Mouse (Mus musculus) heart, embryonic 13.5 days (tissue): ENCODE measurements at regions not wholly inside any gene's neighbourhood (a gene's known extent, or its start where the extent isn't known, plus 50 kb on each side); places are given as distances from the start of the nearest gene placed in this dataset.

ENCODE experiments used
- ATAC-seq: fragments of 200-750 bp; cut with Nextera tagmentation; 2 replicates; pipeline ENCODE4 v1.8.0; 2017; ENCODE audit warnings: moderate TSS enrichment; ENCODE audit not compliant: insufficient number of reproducible peaks, low FRiP score, low TSS enrichment; ENCODE audit errors: extremely low read depth
- H3K27ac ChIP-seq: fragments of 300-500 bp; sonication (generic); replicated peaks from 2 replicates; pipeline ENCODE4 v1.5.1; 2015; ENCODE audit warnings: moderate library complexity, mild to moderate bottlenecking, inconsistent platforms
- H3K27me3 ChIP-seq: fragments of 300-500 bp; sonication (generic); replicated peaks from 2 replicates; pipeline ENCODE4 v1.6.1; 2015; ENCODE audit warnings: mild to moderate bottlenecking, inconsistent platforms
- H3K36me3 ChIP-seq: fragments of 300-500 bp; sonication (generic); 2 replicates; pipeline ENCODE4 v1.6.1; 2015; ENCODE audit warnings: mild to moderate bottlenecking, inconsistent platforms
- H3K4me1 ChIP-seq: fragments of 300-500 bp; sonication (generic); 2 replicates; pipeline ENCODE4 v1.6.1; 2015; ENCODE audit warnings: inconsistent platforms
- H3K4me2 ChIP-seq: fragments of 300-500 bp; sonication (generic); 2 replicates; pipeline ENCODE4 v1.6.1; 2015; ENCODE audit warnings: inconsistent platforms, mild to moderate bottlenecking, moderate library complexity
- H3K4me3 ChIP-seq: fragments of 300-500 bp; sonication (generic); 2 replicates; pipeline ENCODE4 v1.5.1; 2015; ENCODE audit warnings: moderate library complexity, mild to moderate bottlenecking, inconsistent platforms
- H3K9ac ChIP-seq: fragments of 300-500 bp; sonication (generic); 2 replicates; pipeline ENCODE4 v1.6.1; 2015; ENCODE audit warnings: inconsistent platforms, mild to moderate bottlenecking, moderate library complexity
- H3K9me3 ChIP-seq: fragments of 300-500 bp; sonication (generic); 2 replicates; pipeline ENCODE4 v1.6.1; 2016; ENCODE audit warnings: inconsistent platforms
- whole genome bisulfite sequencing: fragments of 180-500 bp; shearing (Covaris S2); methylation state at CpG from one replicate; pipeline ENCODE4 v1.1.7; 2015; ENCODE audit warnings: mixed read lengths; 5-methylcytosine and 5-hydroxymethylcytosine counted together

GRCm38 (mm10) chr11:19202602-19203517 is 184.1 kb upstream of the Meis1 start:
- 0 out of 2 replicates have a peak overlapping the region, but pooled peaks have one; percentile 3 for H3K4me2 ChIP-seq
- H3K27ac ChIP-seq: peak overlapping the region; percentile 31
- no peaks in the 10 kb centered on the region for H3K27me3 ChIP-seq
- no peak for ATAC-seq
- no peaks in the 10 kb centered on the region for H3K9me3 ChIP-seq
- no peak overlapping the region for H3K4me3 ChIP-seq
- WGBS: 75% methylated on average over 8 of the region's 8 CpGs
- H3K9ac ChIP-seq: no peak overlapping the region
- H3K36me3 ChIP-seq: no peaks in the 10 kb centered on the region
- peaks cover 13% of the 10 kb centered on the region for H3K4me1 ChIP-seq

GRCm38 (mm10) chr11:19203518-19203900 is 184.7 kb upstream of the Meis1 start:
- H3K27ac ChIP-seq: no peak overlapping the region
- no peaks in the 10 kb centered on the region for H3K9me3 ChIP-seq
- H3K4me2 ChIP-seq: no peak overlapping the region
- H3K36me3 ChIP-seq: no peaks in the 10 kb centered on the region
- no peak overlapping the region for H3K9ac ChIP-seq
- peaks cover 13% of the 10 kb centered on the region for H3K4me1 ChIP-seq
- WGBS: 71% methylated on average over 4 of the region's 4 CpGs
- no peaks in the 10 kb centered on the region for H3K27me3 ChIP-seq
- no peak for ATAC-seq
- H3K4me3 ChIP-seq: no peak overlapping the region

GRCm38 (mm10) chr11:19203968-19204367 is 185.2 kb upstream of the Meis1 start:
- H3K4me3 ChIP-seq: no peak overlapping the region
- 51% methylated on average over 5 of the region's 5 CpGs for WGBS
- no peaks in the 10 kb centered on the region for H3K27me3 ChIP-seq
- peaks cover 13% of the 10 kb centered on the region for H3K4me1 ChIP-seq
- no peak for ATAC-seq
- H3K4me2 ChIP-seq: no peak overlapping the region
- H3K27ac ChIP-seq: 0 out of 2 replicates have a peak overlapping the region, but pooled peaks have one; percentile 12
- no peaks in the 10 kb centered on the region for H3K9me3 ChIP-seq
- no peak overlapping the region for H3K9ac ChIP-seq
- no peaks in the 10 kb centered on the region for H3K36me3 ChIP-seq

GRCm38 (mm10) chr11:19204521-19204920 is 185.7 kb upstream of the Meis1 start:
- no peak overlapping the region for H3K27ac ChIP-seq

GRCm38 (mm10) chr11:19205174-19205573 is 186.4 kb upstream of the Meis1 start:
- no peaks in the 10 kb centered on the region for H3K27me3 ChIP-seq
- H3K9ac ChIP-seq: no peak overlapping the region
- no peak overlapping the region for H3K27ac ChIP-seq
- H3K4me2 ChIP-seq: no peak overlapping the region
- no peaks in the 10 kb centered on the region for H3K36me3 ChIP-seq
- no peaks in the 10 kb centered on the region for H3K9me3 ChIP-seq
- no peak for ATAC-seq
- H3K4me3 ChIP-seq: no peak overlapping the region
- peaks cover 13% of the 10 kb centered on the region for H3K4me1 ChIP-seq

More at GRCm38 (mm10) chr11:19204521-19204920, 185.7 kb upstream of the Meis1 start:
- ATAC-seq: no peak
- no peak overlapping the region for H3K4me3 ChIP-seq
- 42% methylated on average over 7 of the region's 7 CpGs for WGBS
- 0 out of 2 replicates have a peak overlapping the region, but pooled peaks have one; percentile 4 for H3K4me2 ChIP-seq
- H3K36me3 ChIP-seq: no peaks in the 10 kb centered on the region
- peaks cover 13% of the 10 kb centered on the region for H3K4me1 ChIP-seq
- H3K27me3 ChIP-seq: no peaks in the 10 kb centered on the region
- H3K9me3 ChIP-seq: no peaks in the 10 kb centered on the region
- H3K9ac ChIP-seq: no peak overlapping the region

GRCm38 (mm10) chr11:19219476-19219875 is 200.7 kb upstream of the Meis1 start:
- H3K4me3 ChIP-seq: no peak overlapping the region
- no peaks in the 10 kb centered on the region for H3K4me1 ChIP-seq
- no peaks in the 10 kb centered on the region for H3K27me3 ChIP-seq
- H3K36me3 ChIP-seq: no peaks in the 10 kb centered on the region
- H3K27ac ChIP-seq: no peak overlapping the region
- H3K9ac ChIP-seq: no peak overlapping the region
- no peaks in the 10 kb centered on the region for H3K9me3 ChIP-seq
- ATAC-seq: no peak
- no peak overlapping the region for H3K4me2 ChIP-seq
- WGBS: 60% methylated on average over 3 of the region's 3 CpGs

GRCm38 (mm10) chr11:19221442-19221841 is 202.7 kb upstream of the Meis1 start:
- 75% methylated on average over 1 of the region's 1 CpGs for WGBS
- no peaks in the 10 kb centered on the region for H3K4me1 ChIP-seq
- H3K27me3 ChIP-seq: no peaks in the 10 kb centered on the region
- no peaks in the 10 kb centered on the region for H3K36me3 ChIP-seq
- no peak for ATAC-seq
- no peak overlapping the region for H3K9ac ChIP-seq
- no peak overlapping the region for H3K4me3 ChIP-seq
- H3K9me3 ChIP-seq: no peaks in the 10 kb centered on the region
- no peak overlapping the region for H3K4me2 ChIP-seq
- H3K27ac ChIP-seq: no peak overlapping the region

- Histone ChIP-seq H3K4me3 (no peak overlapping the region), H3K27ac (no peak overlapping the region), H3K9me3 (peaks cover 3% of the 10 kb centered on the region; the same call in 1 of the 2 replicates), H3K4me2 (no peak overlapping the region), H3K9ac (no peak overlapping the region), H3K4me1 (no peaks in the 10 kb centered on the region), H3K27me3 (no peaks in the 10 kb centered on the region), H3K36me3 (no peaks in the 10 kb centered on the region)
- 70% methylated on average over 2 of the region's 2 CpGs for WGBS
- ATAC-seq: no peak
Measured at GRCm38 (mm10) chr11:19226756-19227155, 208.0 kb upstream of the Meis1 start.

- H3K36me3 ChIP-seq: no peaks in the 10 kb centered on the region
- H3K27me3 ChIP-seq: no peaks in the 10 kb centered on the region
- no peak overlapping the region for H3K4me2 ChIP-seq
- WGBS: 57% methylated on average over 4 of the region's 4 CpGs
- no peaks in the 10 kb centered on the region for H3K4me1 ChIP-seq
- H3K9me3 ChIP-seq: peaks cover 8% of the 10 kb centered on the region; the same call in 1 of the 2 replicates
- H3K27ac ChIP-seq: no peak overlapping the region
- no peak for ATAC-seq
- no peak overlapping the region for H3K9ac ChIP-seq
- H3K4me3 ChIP-seq: no peak overlapping the region
Measured at GRCm38 (mm10) chr11:19227716-19228115, 208.9 kb upstream of the Meis1 start.

- Histone ChIP-seq H3K27ac (no peak overlapping the region), H3K4me2 (no peak overlapping the region), H3K9ac (no peak overlapping the region), H3K4me3 (no peak overlapping the region), H3K27me3 (peaks cover 13% of the 10 kb centered on the region), H3K4me1 (no peaks in the 10 kb centered on the region), H3K9me3 (no peaks in the 10 kb centered on the region), H3K36me3 (no peaks in the 10 kb centered on the region)
- WGBS: 82% methylated on average over 11 of the region's 11 CpGs
- ATAC-seq: no peak
Measured at GRCm38 (mm10) chr11:19246390-19247114, 227.8 kb upstream of the Meis1 start.

- no peak overlapping the region for H3K9ac ChIP-seq
- 63% methylated on average over 5 of the region's 5 CpGs for WGBS
- peaks cover 2% of the 10 kb centered on the region; the same call in 1 of the 2 replicates for H3K27me3 ChIP-seq
- H3K4me3 ChIP-seq: no peak overlapping the region
- no peaks in the 10 kb centered on the region for H3K36me3 ChIP-seq
- no peaks in the 10 kb centered on the region for H3K9me3 ChIP-seq
- H3K27ac ChIP-seq: no peak overlapping the region
- ATAC-seq: no peak
- H3K4me2 ChIP-seq: no peak overlapping the region
- peaks cover 3% of the 10 kb centered on the region; the same call in 1 of the 2 replicates for H3K4me1 ChIP-seq
Measured at GRCm38 (mm10) chr11:19253605-19254004, 234.8 kb upstream of the Meis1 start.
